Mouse (Mus musculus) liver, embryonic 14.5 days (tissue): ENCODE data around the gene Gba. TPM values are rescaled to one million over a fixed set of nuclear protein-coding genes. Genes with fewer than 3 reads are reported as not detected.
"Not testable (repeated sequence)": the region's sequence is repeated elsewhere in the genome, so short reads cannot be mapped to it uniquely, and the experiment has no call there.

Experiments
- ATAC-seq: fragments of 200-750 bp; cut with Nextera tagmentation; 2 replicates; pipeline ENCODE4 v1.8.0; 2017; ENCODE audit warnings: moderate number of reproducible peaks, mild to moderate bottlenecking, moderate library complexity; ENCODE audit not compliant: insufficient read depth
- DNase-seq, 3 experiments: peaks; one replicate each; pipeline ENCODE4 v3.0.0-alpha.2; 2012 to 2013; ENCODE audit warnings: low read depth in 3 of 3, low spot score in 3 of 3
- H3K27ac ChIP-seq: fragments of 300-500 bp; sonication (generic); 2 replicates; pipeline ENCODE4 v1.5.1; 2014; ENCODE audit warnings: moderate library complexity, mild to moderate bottlenecking, control low read depth, inconsistent platforms
- H3K27me3 ChIP-seq: fragments of 300-500 bp; sonication (generic); 2 replicates; pipeline ENCODE4 v1.6.1; 2014; ENCODE audit warnings: mild to moderate bottlenecking, low read length, moderate library complexity; ENCODE audit not compliant: control insufficient read depth, insufficient read depth
- H3K36me3 ChIP-seq: fragments of 300-500 bp; sonication (generic); replicated peaks from 2 replicates; pipeline ENCODE4 v1.6.1; 2014; ENCODE audit warnings: low read depth; ENCODE audit not compliant: control insufficient read depth, insufficient read depth
- H3K4me1 ChIP-seq, 2 experiments: fragments of 200-500 bp in 1 of 2; fragments of 300-500 bp in 1 of 2; sonication (generic) in 1 of 2; replicated peaks; 2 replicates each; pipeline ENCODE4 v1.6.1; 2012 to 2014; ENCODE audit warnings: antibody characterized with exemption in 1 of 2, inconsistent platforms in 1 of 2, low read length in 1 of 2; ENCODE audit not compliant: control insufficient read depth in 2 of 2, insufficient read depth in 2 of 2
- H3K4me2 ChIP-seq: fragments of 300-500 bp; sonication (generic); 2 replicates; pipeline ENCODE4 v1.6.1; 2014; ENCODE audit warnings: low read depth, mild to moderate bottlenecking, control low read depth, moderate library complexity
- H3K4me3 ChIP-seq, 2 experiments: fragments of 200-500 bp in 1 of 2; fragments of 300-500 bp in 1 of 2; sonication (generic) in 1 of 2; 2 replicates each; pipeline ENCODE4 v1.5.1; 2012 to 2014; ENCODE audit warnings: low read depth in 2 of 2, low read length in 2 of 2, mild to moderate bottlenecking in 2 of 2, control low read depth in 1 of 2, inconsistent platforms in 1 of 2, moderate library complexity in 1 of 2; ENCODE audit not compliant: insufficient read depth in 1 of 2
- H3K9ac ChIP-seq: fragments of 300-500 bp; sonication (generic); replicated peaks from 2 replicates; pipeline ENCODE4 v1.6.1; 2014; ENCODE audit warnings: mild to moderate bottlenecking, control low read depth, moderate library complexity
- H3K9me3 ChIP-seq: fragments of 300-500 bp; sonication (generic); 2 replicates; pipeline ENCODE4 v1.6.1; 2016; ENCODE audit warnings: low read length, mixed read lengths; ENCODE audit not compliant: control insufficient read depth
- CTCF ChIP-seq: IDR thresholded peaks from 2 replicates; pipeline ENCODE4 v1.5.1; 2016; ENCODE audit warnings: antibody characterized with exemption, low read depth, control low read depth
- EP300 ChIP-seq: IDR thresholded peaks from 2 replicates; pipeline ENCODE4 v1.6.1; 2016; ENCODE audit warnings: antibody characterized with exemption, low read depth
- WGBS: fragments of 180-500 bp; shearing (Covaris S2); extraction: QIAGEN DNeasy Blood & Tissue Kit; methylation state at CpG from one replicate; pipeline ENCODE4 v1.1.7; 2014; ENCODE audit not compliant: insufficient replicate concordance; 5-methylcytosine and 5-hydroxymethylcytosine counted together
- polyA plus RNA-seq, 2 experiments: library from polyadenylated mRNA; depleted of rRNA in 1 of 2; stranded (reverse) in 1 of 2; unstranded in 1 of 2; fragments of >200 nt; fragmentation: Nextera tagmentation in 1 of 2; extraction: Ambion mirVana in 1 of 2; gene quantifications; 2 replicates each; pipeline versions ENCODE4 v1.2.1 to v1.2.3; 2012 to 2014

The Gba gene
- polyA plus RNA-seq, 2 experiments, result 16.5 to 21.2 TPM

DNA sequence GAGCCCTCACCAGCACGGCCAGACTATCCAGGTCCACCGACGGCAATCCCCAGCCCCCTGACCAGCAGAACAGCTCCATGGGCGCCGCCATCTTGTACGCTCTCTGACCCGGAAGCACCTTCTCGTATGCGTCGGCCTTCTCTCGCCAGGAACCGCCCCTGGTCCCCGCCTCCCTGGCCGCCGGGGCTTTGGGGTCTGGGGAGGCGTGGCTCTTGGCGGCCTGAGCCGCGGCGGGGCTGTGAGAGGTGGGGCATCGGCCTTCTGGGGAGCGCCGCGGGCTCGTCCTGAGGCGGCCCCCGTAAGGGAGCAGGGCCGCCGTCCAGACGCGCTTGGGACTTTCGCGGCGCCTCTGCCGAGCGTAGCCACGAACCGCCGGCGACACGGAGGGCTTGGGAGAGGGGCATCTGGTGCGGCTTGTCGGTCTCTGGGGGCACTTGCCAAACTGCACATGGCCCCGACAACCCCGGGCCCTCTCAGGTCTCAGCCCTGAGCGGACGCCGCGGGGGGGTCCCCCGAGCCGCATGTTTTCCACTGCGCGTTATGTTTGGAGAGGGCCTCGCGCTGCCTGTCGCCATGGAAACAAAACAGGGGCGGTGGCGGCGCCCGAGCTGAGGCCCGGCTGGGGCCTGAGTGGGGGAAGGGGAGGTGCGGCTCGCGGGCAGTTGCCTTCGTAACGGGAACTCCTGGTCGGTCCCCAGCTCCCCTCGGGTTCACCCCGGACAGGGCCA is 11.2 kb downstream of the Gba start:
- H3K9me3 ChIP-seq, result no peaks in the 10 kb centered on the region
- WGBS, result under 1% methylated on average over 69 of the region's 69 CpGs
- no peak for TF ChIP-seq CTCF
- TF ChIP-seq EP300, result no peak
- H3K9ac ChIP-seq, result peak overlapping the region; percentile 73
- H3K27me3 ChIP-seq, result no peaks in the 10 kb centered on the region; the same call in 1 of the 2 replicates
- peak; percentile 79 to 84 (median 84) for DNase-seq
- H3K4me1 ChIP-seq, result peaks cover 16 to 19% of the 10 kb centered on the region in 2 experiments
- peak; percentile 89 for ATAC-seq
- H3K36me3 ChIP-seq, result peaks cover 4% of the 10 kb centered on the region
- H3K4me2 ChIP-seq, result peak overlapping the region; percentile 74
- peak overlapping the region; percentile 5 for H3K27ac ChIP-seq
- H3K4me3 ChIP-seq, result peak overlapping the region; percentile 75 to 78

DNA sequence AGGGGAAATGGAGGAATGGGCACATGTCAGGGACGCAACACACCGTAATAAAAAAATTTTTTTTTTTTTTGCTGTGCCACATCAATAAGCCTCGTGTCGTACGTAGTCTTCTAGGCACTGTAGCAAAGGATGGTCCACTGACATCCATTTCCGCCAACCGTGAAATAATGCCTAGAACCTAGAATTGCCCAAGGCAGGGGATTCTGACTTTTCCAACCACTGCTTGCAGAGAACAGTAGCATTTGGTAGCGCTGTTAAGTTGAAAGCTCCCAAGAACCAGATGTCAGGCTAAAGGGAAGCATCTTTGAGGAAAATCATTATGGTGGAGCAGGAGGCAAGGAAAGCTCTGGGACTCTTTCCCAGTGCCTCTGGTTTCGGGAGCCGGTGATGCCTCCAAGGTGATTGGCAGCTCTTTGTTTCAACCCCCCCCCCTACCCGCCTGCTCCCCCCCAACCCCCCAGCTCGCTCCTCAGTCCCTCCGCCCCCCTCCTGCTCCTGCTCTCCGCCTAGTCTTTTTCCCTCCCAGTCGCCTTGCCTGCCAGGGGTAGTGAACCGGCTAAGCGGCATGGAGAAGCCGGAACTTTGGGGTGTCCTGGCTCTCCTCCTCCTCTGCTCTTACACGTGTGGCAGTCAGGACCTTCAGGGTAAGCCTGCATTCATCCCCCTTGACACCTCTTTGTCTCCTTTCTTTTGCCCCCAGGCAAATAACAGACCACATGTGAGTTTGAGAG is 12.1 kb downstream of the Gba start, which contains the start of gene Thbs3:
Thbs3 (plus strand) TSS at position 500 of the 731 bp plus-strand sequence.
- H3K9ac ChIP-seq, result peak within 1 kb of the TSS; percentile 73
- no peak for TF ChIP-seq EP300
- TF ChIP-seq CTCF, result no peak
- no peaks in the 10 kb centered on the region for H3K9me3 ChIP-seq
- no peaks in the 10 kb centered on the region; the same call in 1 of the 2 replicates for H3K27me3 ChIP-seq
- DNase-seq, result no peak
- peaks cover 16 to 19% of the 10 kb centered on the region in 2 experiments for H3K4me1 ChIP-seq
- 4% methylated on average over 19 of the region's 19 CpGs for WGBS
- no peak for ATAC-seq
- H3K4me2 ChIP-seq, result peak within 1 kb of the TSS; percentile 74
- H3K27ac ChIP-seq, result peak within 1 kb of the TSS; percentile 5
- peak within 1 kb of the TSS; percentile 75 to 78 for H3K4me3 ChIP-seq
- H3K36me3 ChIP-seq, result no peaks in the 10 kb centered on the region

DNA sequence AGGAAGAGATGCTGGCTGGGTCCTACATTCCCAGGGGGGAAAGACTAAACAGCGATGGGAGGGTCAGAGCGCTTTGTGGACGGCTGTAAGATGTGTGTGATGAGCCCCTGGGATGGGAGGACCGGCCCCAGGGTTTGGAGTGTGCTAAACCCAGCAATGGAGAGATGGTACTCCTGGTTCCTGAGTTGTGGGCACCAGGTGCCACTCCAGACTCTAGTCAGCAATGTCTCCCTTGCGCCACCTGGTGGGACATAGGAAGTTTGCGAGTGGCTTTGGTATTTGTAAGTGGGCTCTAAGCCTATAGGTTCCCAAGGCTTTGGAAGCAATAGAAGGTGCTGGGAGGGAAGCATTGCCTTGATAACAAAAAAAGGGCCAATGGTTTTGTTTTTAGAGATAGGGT is 13.1 kb downstream of the Gba start:
- H3K27me3 ChIP-seq, result no peaks in the 10 kb centered on the region; the same call in 1 of the 2 replicates
- peaks cover 16 to 19% of the 10 kb centered on the region in 2 experiments for H3K4me1 ChIP-seq
- peak; percentile 72 to 75 (median 73) for DNase-seq
- 0% methylated on average over 6 of the region's 6 CpGs for WGBS
- TF ChIP-seq CTCF, result peak; percentile 98
- TF ChIP-seq EP300, result no peak
- no peak overlapping the region for H3K9ac ChIP-seq
- peak overlapping the region; percentile 23; the same call in 1 of the 2 replicates for H3K4me2 ChIP-seq
- no peaks in the 10 kb centered on the region for H3K36me3 ChIP-seq
- no peak overlapping the region for H3K27ac ChIP-seq
- no peaks in the 10 kb centered on the region for H3K9me3 ChIP-seq
- no peak overlapping the region for H3K4me3 ChIP-seq
- ATAC-seq, result 0 out of 2 replicates have a peak, but pooled peaks have one; percentile 7

DNA sequence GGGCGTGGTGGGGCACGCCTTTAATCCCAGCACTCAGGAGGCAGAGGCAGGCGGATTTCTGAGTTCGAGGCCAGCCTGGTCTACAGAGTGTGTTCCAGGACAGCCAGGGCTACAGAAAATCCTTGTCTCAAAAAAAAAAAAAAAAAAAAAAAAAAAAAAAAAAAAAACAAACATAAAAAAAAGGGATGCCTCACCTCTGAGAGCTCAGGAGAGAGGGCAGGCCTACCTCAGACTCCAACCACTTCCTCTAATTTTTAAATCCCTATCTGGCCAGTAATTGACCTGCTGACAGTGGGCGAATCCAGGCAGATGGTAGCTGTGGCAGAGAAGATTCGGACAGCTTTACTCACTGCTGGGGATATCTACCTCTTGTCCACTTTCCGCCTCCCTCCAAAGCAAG is 13.7 kb downstream of the Gba start:
- not testable (repeated sequence) for H3K9ac ChIP-seq, H3K9me3 ChIP-seq, H3K27ac ChIP-seq, H3K27me3 ChIP-seq, H3K4me3 ChIP-seq, H3K4me2 ChIP-seq, ATAC-seq, H3K36me3 ChIP-seq, DNase-seq
- peaks cover 16 to 19% of the 10 kb centered on the region in 2 experiments for H3K4me1 ChIP-seq
- 47% methylated on average over 7 of the region's 7 CpGs for WGBS

DNA sequence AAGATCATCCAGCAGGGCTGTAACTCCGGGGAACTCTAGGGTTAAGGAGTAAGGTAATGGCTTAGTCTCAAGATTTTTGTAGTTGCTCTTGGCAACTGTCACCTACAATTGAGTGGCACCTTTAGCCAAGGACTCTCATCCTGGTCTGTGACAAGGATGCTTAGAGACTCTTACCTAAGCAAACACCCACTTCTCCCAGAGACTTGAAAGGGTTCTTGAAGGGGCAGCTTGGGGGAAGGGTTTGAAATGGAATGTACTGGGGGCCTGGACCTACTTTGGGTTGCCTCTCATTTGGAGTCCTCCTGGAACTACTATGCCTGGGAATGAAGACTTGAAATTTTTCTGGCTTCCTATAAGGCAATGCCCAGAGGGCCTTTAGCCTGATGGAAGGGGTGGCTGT is 15.5 kb downstream of the Gba start:
- 68% methylated on average over 1 of the region's 1 CpGs for WGBS
- Histone ChIP-seq H3K9me3 (no peaks in the 10 kb centered on the region), H3K4me3 (no peak overlapping the region), H3K27me3 (no peaks in the 10 kb centered on the region; the same call in 1 of the 2 replicates), H3K4me1 (peaks cover 10 to 11% of the 10 kb centered on the region in 2 experiments), H3K36me3 (no peaks in the 10 kb centered on the region), H3K4me2 (no peak overlapping the region), H3K27ac (no peak overlapping the region), H3K9ac (no peak overlapping the region)
- TF ChIP-seq CTCF (no peak), EP300 (no peak)
- ATAC-seq (no peak), DNase-seq (no peak)
